ENCODE assay signal across 17 mouse cellular contexts in the genomic region with DNA sequence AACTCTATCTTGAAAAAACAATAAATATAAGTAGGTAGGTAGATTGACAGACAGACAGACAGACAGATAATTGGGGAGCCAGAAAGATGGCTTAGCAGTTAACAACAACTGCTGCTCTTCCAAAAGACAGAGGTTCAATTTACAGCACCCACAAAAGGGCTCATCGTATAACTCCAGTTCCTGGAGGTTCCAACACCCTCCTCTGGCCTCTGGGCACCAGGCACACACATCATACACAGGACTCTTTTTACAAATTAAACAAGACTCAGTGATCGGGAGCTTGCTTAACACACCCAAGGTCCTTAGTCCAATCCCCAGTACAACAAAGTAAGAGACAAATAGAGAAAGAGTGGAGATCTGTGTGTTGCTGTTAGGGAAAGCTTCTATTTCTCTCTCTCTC. TPM values are rescaled to one million over a fixed set of nuclear protein-coding genes. Genes with fewer than 3 reads are reported as not detected.
DNase-seq lines count a peak whose midpoint lies in the region; ATAC-seq and TF ChIP-seq lines count a peak whose summit lies in the region.
"Had no signal": no experiment of that assay in that cellular context is flagged by ENCODE, and none has a peak within 500 bp of the region (broad histone marks: within the 10 kb centered on the region; RNA-seq: fewer than 3 reads in every experiment).

No protein-coding gene starts in this region.

- no peak overlapping the region; the same call in 1 of the 2 replicates for H3K9ac ChIP-seq in lung, embryonic 16.5 days (ENCODE audit: low read length)
- H3K9ac ChIP-seq in liver, embryonic 15.5 days: 0 out of 2 replicates have a peak overlapping the region, but pooled peaks have one; percentile 3

- no peak overlapping the region for H3K4me3 ChIP-seq in gastrocnemius, adult 2 months
- no peak overlapping the region for H3K4me3 ChIP-seq in lung, embryonic 16.5 days (ENCODE audit: low read length)
- no peak overlapping the region for H3K4me3 ChIP-seq in liver, embryonic 15.5 days (replicated peaks)

- H3K4me1 ChIP-seq in lung, embryonic 16.5 days (replicated peaks; ENCODE audit: control insufficient read depth, insufficient read depth, low read length): peaks cover 26% of the 10 kb centered on the region
- peaks cover 46% of the 10 kb centered on the region for H3K4me1 ChIP-seq in liver, embryonic 15.5 days (replicated peaks)

- H3K4me2 ChIP-seq in lung, embryonic 16.5 days (ENCODE audit: low read depth, low read length): no peak overlapping the region
- peak overlapping the region; percentile 87 for H3K4me2 ChIP-seq in liver, embryonic 15.5 days

- 64% methylated on average over 2 of the region's 2 CpGs for WGBS in lung, embryonic 16.5 days
- WGBS in liver, embryonic 15.5 days (ENCODE audit: insufficient replicate concordance): 64% methylated on average over 2 of the region's 2 CpGs

- intact Hi-C loops in gastrocnemius, adult 2 months (cut with DNase I): loop anchor here (5.0 to 10.0 kb wide), 4 partner anchors 92 to 221 kb away; partner anchors contain the start of genes Chd8, Mettl17, Mettl3 and Supt16
- intact Hi-C loops in left cerebral cortex, postnatal 36 days (cut with DNase I): loop anchor here (10.0 kb wide), 1 partner anchor 221 kb away; the partner anchor contains the start of gene Mettl17

- no peak for TF ChIP-seq CTCF in gastrocnemius, adult 2 months (IDR thresholded peaks at IDR 0.05)

- no peak for ATAC-seq in lung, embryonic 16.5 days (ENCODE audit: low read depth)
- ATAC-seq in liver, embryonic 15.5 days (ENCODE audit: insufficient read depth): no peak
- ATAC-seq in megakaryocyte progenitor cell, adult 5-6 weeks (replicated peaks; ENCODE audit: poor library complexity): no peak
- ATAC-seq: inflammation-experienced regulatory T-cells, adult 6 months had no signal

- no peaks in the 10 kb centered on the region for H3K36me3 ChIP-seq in lung, embryonic 16.5 days (ENCODE audit: control insufficient read depth, insufficient read depth, low read length)
- H3K36me3 ChIP-seq in liver, embryonic 15.5 days (replicated peaks): peaks cover 11% of the 10 kb centered on the region

- peak overlapping the region; percentile 96; the same call in 1 of the 2 replicates for H3K27ac ChIP-seq in gastrocnemius, adult 2 months
- H3K27ac ChIP-seq in lung, embryonic 16.5 days (ENCODE audit: low read length): peak overlapping the region; percentile 11; the same call in 1 of the 2 replicates
- H3K27ac ChIP-seq in liver, embryonic 15.5 days (replicated peaks): peak overlapping the region; percentile 99

- no peaks in the 10 kb centered on the region for H3K27me3 ChIP-seq in lung, embryonic 16.5 days (ENCODE audit: control insufficient read depth, insufficient read depth, low read depth, low read length)
- no peaks in the 10 kb centered on the region for H3K27me3 ChIP-seq in liver, embryonic 15.5 days
- H3K27me3 ChIP-seq: forebrain, embryonic 12.5 days; limb, embryonic 15.5 days; neural tube, embryonic 13.5 days had no signal

- no peaks in the 10 kb centered on the region for H3K9me3 ChIP-seq in lung, embryonic 16.5 days (ENCODE audit: control insufficient read depth, low read length)
- no peaks in the 10 kb centered on the region for H3K9me3 ChIP-seq in liver, embryonic 15.5 days (replicated peaks)
- H3K9me3 ChIP-seq: forebrain, embryonic 12.5 days; limb, embryonic 15.5 days; neural tube, embryonic 13.5 days had no signal

- no peak for DNase-seq in gastrocnemius, adult 2 months
- no peak for DNase-seq in gastrocnemius, postnatal 25 days
- DNase-seq in lung, postnatal 4 days: no peak
- DNase-seq in MN1 (ENCODE audit: low spot score): no peak
- no peak for DNase-seq in left cerebral cortex, postnatal 36 days (ENCODE audit: low spot score in 2 of 2)
- DNase-seq: adrenal gland, adult 8-10 months; heart, postnatal 36 days; retina, postnatal 1 day; spleen, adult 18-20 months; thymus, adult 18-20 months had no signal

RNA-seq across cellular contexts. Expression of gene Hnrnpc, which starts 1.5 kb away (rescaled TPM):
- total RNA-seq in gastrocnemius, adult 2 months (2021): 100 to 1,000 TPM in 1 of 2 experiments, 10 to 100 TPM in 1; 81.7 to 100 TPM
- 10 to 100 TPM; 71.5 to 72.2 TPM for total RNA-seq in gastrocnemius, postnatal 25 days (2021)
- polyA plus RNA-seq in lung, embryonic 16.5 days (2015; fragmentation: Nextera tagmentation; extraction: Ambion mirVana): 603 and 612 TPM in 2 replicates
- polyA plus RNA-seq in liver, embryonic 15.5 days (2015; fragmentation: Nextera tagmentation; extraction: Ambion mirVana): 215 and 238 TPM in 2 replicates
- total RNA-seq in megakaryocyte progenitor cell, adult 5-6 weeks (2015): 353 and 414 TPM in 2 replicates
- 560 and 665 TPM in 2 replicates for total RNA-seq in megakaryocyte progenitor cell, adult 5-6 weeks (2017)
- 100 to 1,000 TPM; 199 to 225 TPM for total RNA-seq in left cerebral cortex, postnatal 36 days (2021)

RNA-seq across cellular contexts. Expression of gene Rpgrip1, which starts 5.2 kb away (rescaled TPM):
- not detected for total RNA-seq in gastrocnemius, adult 2 months (2021)
- not detected for total RNA-seq in gastrocnemius, postnatal 25 days (2021)
- polyA plus RNA-seq in lung, embryonic 16.5 days (2015; fragmentation: Nextera tagmentation; extraction: Ambion mirVana): 57.8 and 59.1 TPM in 2 replicates
- 37.6 and 39.5 TPM in 2 replicates for polyA plus RNA-seq in liver, embryonic 15.5 days (2015; fragmentation: Nextera tagmentation; extraction: Ambion mirVana)
- total RNA-seq in megakaryocyte progenitor cell, adult 5-6 weeks (2015): 5.2 and 7.9 TPM in 2 replicates
- 3.3 and 7.1 TPM in 2 replicates for total RNA-seq in megakaryocyte progenitor cell, adult 5-6 weeks (2017)
- total RNA-seq in left cerebral cortex, postnatal 36 days (2021): 1 to 10 TPM; 2.0 to 3.6 TPM
- total RNA-seq: heart, postnatal 36 days had no signal

Comparison
In these comparisons a context has a peak if more than half of its experiments do, and no peak if none do; other contexts are left out.
1. H3K27ac ChIP-seq: peak in every context shown above with its lines; median percentile 99 in liver, embryonic 15.5 days; 96 in gastrocnemius, adult 2 months; 11 in lung, embryonic 16.5 days.